Mouse (Mus musculus) G1E (cell line): ENCODE measurements around the gene Ptpn3.

Source experiments
- CTCF ChIP-seq: IDR thresholded peaks from 2 replicates; pipeline ENCODE4 v1.5.1; 2012; ENCODE audit warnings: low read depth, low read length, inconsistent platforms, mixed read lengths
- GATA1 ChIP-seq: IDR thresholded peaks from 2 replicates; pipeline ENCODE4 v1.6.1; 2012; ENCODE audit warnings: borderline replicate concordance, low read length, inconsistent platforms, mixed read lengths
- GATA2 ChIP-seq: IDR thresholded peaks from 2 replicates; pipeline ENCODE4 v1.6.1; 2012; ENCODE audit warnings: low read depth, low read length, inconsistent platforms, borderline replicate concordance
- POLR2AphosphoS5 ChIP-seq: IDR thresholded peaks from 2 replicates; pipeline ENCODE4 v1.6.1; 2012; ENCODE audit warnings: low read depth, low read length, inconsistent platforms; ENCODE audit not compliant: insufficient replicate concordance
- TAL1 ChIP-seq: conservative IDR thresholded peaks from 2 replicates; pipeline ENCODE4 v1.6.1; 2012; ENCODE audit warnings: low read depth, low read length, inconsistent platforms, mixed read lengths

DNA sequence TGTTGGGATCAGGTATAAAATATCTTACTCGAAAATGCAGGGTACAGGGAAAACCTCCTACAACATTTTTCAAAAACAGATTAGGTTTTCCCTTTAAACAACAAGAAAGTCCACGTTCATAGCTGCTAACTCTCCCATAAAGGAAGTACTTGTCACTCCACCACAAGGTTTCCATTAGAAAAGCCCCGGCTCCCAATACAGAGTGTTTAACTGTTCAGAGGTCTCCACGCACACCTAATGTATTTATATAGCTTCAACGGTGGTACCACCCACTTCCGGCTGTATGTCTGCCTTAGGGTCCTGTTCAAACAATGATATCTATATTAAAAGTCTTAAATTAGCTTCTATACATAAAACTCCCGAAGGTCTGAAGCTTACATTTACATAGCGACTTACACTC is 39.2 kb downstream of the Ptpn3 start:
- TF ChIP-seq TAL1: no peak
- TF ChIP-seq CTCF: no peak
- no peak for TF ChIP-seq GATA2
- no peak for TF ChIP-seq POLR2AphosphoS5
- no peak for TF ChIP-seq GATA1
